Mouse (Mus musculus): ENCODE results near the gene Tango6.

DNA sequence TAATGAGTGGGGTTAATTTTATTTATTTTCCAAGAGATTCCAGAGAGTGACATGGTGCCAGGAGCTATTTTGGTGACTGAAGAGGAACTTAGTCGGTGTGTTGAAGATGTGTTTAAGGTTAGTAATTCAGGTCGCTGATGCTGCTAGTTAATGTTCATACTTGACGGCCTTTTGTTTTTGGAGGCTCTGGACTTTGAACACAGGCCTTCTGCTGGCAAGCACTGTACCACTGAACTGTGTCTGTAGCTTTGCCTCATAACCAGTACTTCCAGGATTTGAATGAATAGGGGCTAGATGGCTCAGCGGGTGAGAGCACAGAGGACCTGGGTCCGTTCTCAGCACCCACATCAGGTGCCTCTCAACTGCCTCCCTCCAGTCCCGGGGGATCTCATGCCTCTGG, 17.3 kb downstream of the Tango6 start:
- no peak for TF ChIP-seq CTCF (IDR thresholded peaks at IDR 0.05; ENCODE audit: insufficient read depth, low read depth, low read length)
- no peak for TF ChIP-seq POLR2A (IDR thresholded peaks at IDR 0.05; ENCODE audit: insufficient read depth, low read depth, low read length)

All from olfactory bulb, adult 2 months (tissue).